Mouse (Mus musculus) cerebellum, adult 2 months (tissue): ENCODE measurements at regions not wholly inside any gene's neighbourhood (a gene's known extent, or its start where the extent isn't known, plus 50 kb on each side); places are given as distances from the start of the nearest gene placed in this dataset.

Experiments
- DNase-seq, 2 experiments: peaks; one replicate each; pipeline ENCODE4 v3.0.0; 2021
- H3K27ac ChIP-seq: fragments of 200-500 bp; 2 replicates; pipeline ENCODE4 v1.5.1; 2012; ENCODE audit warnings: low read length, control low read depth, inconsistent platforms; ENCODE audit not compliant: insufficient read depth
- H3K27me3 ChIP-seq: fragments of 200-500 bp; 2 replicates; pipeline ENCODE4 v1.6.1; 2012; ENCODE audit warnings: inconsistent platforms, mild to moderate bottlenecking, low read length, moderate library complexity; ENCODE audit not compliant: control insufficient read depth, insufficient read depth
- H3K4me1 ChIP-seq: fragments of 200-500 bp; 2 replicates; pipeline ENCODE4 v1.6.1; 2011; ENCODE audit warnings: low read length; ENCODE audit not compliant: control insufficient read depth, insufficient read depth
- H3K4me3 ChIP-seq: fragments of 200-500 bp; replicated peaks from 2 replicates; pipeline ENCODE3; 2011; ENCODE audit warnings: mild to moderate bottlenecking, low read depth, low read length, control low read depth; ENCODE audit not compliant: insufficient read depth
- CTCF ChIP-seq: fragments of 200-500 bp; IDR thresholded peaks from 2 replicates; pipeline ENCODE4 v1.5.1; 2011; ENCODE audit warnings: low read depth, mild to moderate bottlenecking, control low read depth, low read length, moderate library complexity, borderline replicate concordance; ENCODE audit not compliant: insufficient read depth
- POLR2A ChIP-seq: fragments of 200-500 bp; IDR thresholded peaks from 2 replicates; pipeline ENCODE4 v1.6.1; 2011; ENCODE audit warnings: low read length, control low read depth, borderline replicate concordance; ENCODE audit not compliant: insufficient read depth
- WGBS: fragments of 180-500 bp; shearing (Covaris S2); methylation state at CpG from one replicate; pipeline ENCODE4 v1.1.7; 2018; 5-methylcytosine and 5-hydroxymethylcytosine counted together

DNA sequence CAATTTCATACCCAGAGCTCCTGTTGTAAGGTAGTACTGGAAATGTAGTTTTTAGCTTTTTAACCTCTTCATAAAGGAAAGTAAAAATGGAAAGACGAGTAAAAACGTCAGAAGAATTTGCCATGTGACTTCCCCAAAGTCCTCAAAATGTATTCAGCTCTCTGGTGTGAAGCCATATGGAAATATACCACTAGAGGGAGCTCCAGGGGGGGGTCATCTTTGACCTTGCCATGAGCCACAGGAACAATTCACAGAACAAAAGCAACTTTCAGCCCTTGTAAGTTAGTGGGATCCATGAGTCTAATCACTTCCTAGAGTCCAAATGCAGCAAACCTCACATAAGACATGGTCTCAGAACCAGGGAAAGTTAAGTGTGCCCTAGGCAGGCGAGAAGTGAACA, 354.1 kb upstream of the Jmjd1c start:
- Histone ChIP-seq H3K4me3 (no peak overlapping the region), H3K27me3 (no peaks in the 10 kb centered on the region; the same call in 1 of the 2 replicates), H3K27ac (no peak overlapping the region), H3K4me1 (peaks cover 3% of the 10 kb centered on the region; the same call in 1 of the 2 replicates)
- TF ChIP-seq CTCF (peak; percentile 35; the same call in 1 of the 2 replicates), POLR2A (no peak)
- DNase-seq: no peak
- WGBS: 81% methylated on average over 3 of the region's 3 CpGs

GRCm38 (mm10) chr10:66743254-66743653, 352.7 kb upstream of the Jmjd1c start:
- H3K4me3 ChIP-seq: no peak overlapping the region
- H3K4me1 ChIP-seq: peaks cover 3% of the 10 kb centered on the region; the same call in 1 of the 2 replicates
- TF ChIP-seq CTCF (no peak), POLR2A (no peak)
- no peaks in the 10 kb centered on the region; the same call in 1 of the 2 replicates for H3K27me3 ChIP-seq
- WGBS: 24% methylated on average over 6 of the region's 6 CpGs
- H3K27ac ChIP-seq: no peak overlapping the region
- no peak for DNase-seq

DNA sequence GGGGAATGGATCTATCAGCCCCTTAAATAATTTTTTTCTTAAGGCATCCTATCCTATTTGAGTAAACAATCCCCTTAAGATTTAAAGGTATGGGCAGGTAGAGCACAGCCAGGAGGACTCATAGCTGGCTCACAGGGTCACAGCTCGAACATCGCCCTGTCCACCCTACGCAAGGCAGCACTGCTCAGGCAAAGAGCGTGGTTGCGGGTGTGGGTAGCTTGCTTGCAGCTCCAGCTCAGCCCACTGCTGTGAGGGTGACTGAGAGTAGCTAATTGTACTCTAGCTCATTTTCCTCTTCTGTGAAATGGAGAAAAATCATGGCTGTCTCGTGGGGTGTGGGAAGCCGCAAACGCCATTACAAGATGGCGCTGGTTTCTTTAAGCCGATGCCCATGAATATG, 350.1 kb upstream of the Jmjd1c start:
- WGBS: 98% methylated on average over 10 of the region's 10 CpGs
- no peak overlapping the region for H3K4me3 ChIP-seq
- no peak overlapping the region for H3K27ac ChIP-seq
- TF ChIP-seq CTCF (no peak), POLR2A (no peak)
- H3K27me3 ChIP-seq: no peaks in the 10 kb centered on the region; the same call in 1 of the 2 replicates
- H3K4me1 ChIP-seq: peaks cover 7% of the 10 kb centered on the region; the same call in 1 of the 2 replicates
- no peak for DNase-seq

GRCm38 (mm10) chr10:66752237-66752810, 343.6 kb upstream of the Jmjd1c start:
- no peaks in the 10 kb centered on the region for H3K27me3 ChIP-seq

DNA sequence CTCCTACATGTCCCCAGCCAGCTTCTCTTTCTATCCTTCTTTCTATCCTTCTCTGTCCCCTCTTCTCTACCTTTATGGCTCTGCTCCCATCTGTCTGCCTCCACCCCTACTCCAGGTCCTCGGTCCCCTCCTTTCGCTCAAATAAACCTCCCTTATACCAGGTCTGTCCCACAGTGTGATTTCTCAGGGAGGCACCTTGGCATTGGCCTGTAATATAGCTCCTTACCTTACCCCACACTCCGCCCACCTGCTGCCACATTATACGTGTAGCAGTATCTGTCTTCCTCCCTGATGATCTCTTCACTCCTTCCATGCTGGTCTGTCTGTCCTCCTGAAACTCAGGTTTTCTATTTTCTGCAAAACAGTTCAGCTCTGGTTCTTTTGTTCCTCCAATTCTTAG, 339.1 kb upstream of the Jmjd1c start:
- TF ChIP-seq CTCF (no peak), POLR2A (no peak)
- DNase-seq: no peak
- 92% methylated on average over 4 of the region's 4 CpGs for WGBS
- Histone ChIP-seq H3K4me3 (no peak overlapping the region), H3K4me1 (no peaks in the 10 kb centered on the region), H3K27me3 (no peaks in the 10 kb centered on the region), H3K27ac (no peak overlapping the region)

More at GRCm38 (mm10) chr10:66752237-66752810, 343.6 kb upstream of the Jmjd1c start:
- H3K4me1 ChIP-seq: peaks cover 5% of the 10 kb centered on the region; the same call in 1 of the 2 replicates
- no peak overlapping the region for H3K4me3 ChIP-seq
- no peak for DNase-seq
- 71% methylated on average over 7 of the region's 7 CpGs for WGBS
- TF ChIP-seq POLR2A (no peak), CTCF (no peak)
- no peak overlapping the region for H3K27ac ChIP-seq

- peak overlapping the region; percentile 44 for H3K27ac ChIP-seq
- no peak overlapping the region for H3K4me3 ChIP-seq
- TF ChIP-seq CTCF: no peak
- WGBS: 7% methylated on average over 21 of the region's 21 CpGs
- DNase-seq: peak; percentile 70 to 79
- H3K27me3 ChIP-seq: no peaks in the 10 kb centered on the region
- H3K4me1 ChIP-seq: peaks cover 3% of the 10 kb centered on the region
Observed at GRCm38 (mm10) chr10:66770161-66771030, 325.5 kb upstream of the Jmjd1c start.

- H3K4me3 ChIP-seq: no peak overlapping the region
- peaks cover 18% of the 10 kb centered on the region; the same call in 1 of the 2 replicates for H3K4me1 ChIP-seq
- peak overlapping the region; percentile 77 for H3K27ac ChIP-seq
- DNase-seq: peak; percentile 85 to 95
- no peaks in the 10 kb centered on the region for H3K27me3 ChIP-seq
- 11% methylated on average over 11 of the region's 11 CpGs for WGBS
- TF ChIP-seq POLR2A (no peak; the same call in 1 of the 2 replicates), CTCF (no peak)
Observed at GRCm38 (mm10) chr10:66780335-66781170, 315.4 kb upstream of the Jmjd1c start.
